Mouse (Mus musculus) stomach, embryonic 14.5 days (tissue): Measurements from ENCODE around the gene Ppfia1. TPM values are rescaled to one million over a fixed set of nuclear protein-coding genes. Genes with fewer than 3 reads are reported as not detected.

Source experiments
- ATAC-seq: fragments of 200-750 bp; cut with Nextera tagmentation; 2 replicates; pipeline ENCODE4 v1.8.0; 2017; ENCODE audit warnings: low read depth, moderate TSS enrichment; ENCODE audit not compliant: insufficient number of reproducible peaks, insufficient read depth, low FRiP score
- H3K27ac ChIP-seq: fragments of 300-500 bp; sonication (generic); 2 replicates; pipeline ENCODE4 v1.5.1; 2014; ENCODE audit warnings: mild to moderate bottlenecking, low read length, moderate library complexity, mixed read lengths
- H3K27me3 ChIP-seq: fragments of 300-500 bp; sonication (generic); 2 replicates; pipeline ENCODE4 v1.6.1; 2014; ENCODE audit warnings: low read length, control low read depth, mixed read lengths; ENCODE audit not compliant: control insufficient read depth, insufficient read depth
- H3K36me3 ChIP-seq: fragments of 300-500 bp; sonication (generic); 2 replicates; pipeline ENCODE4 v1.6.1; 2014; ENCODE audit warnings: mild to moderate bottlenecking, control low read depth, low read length, moderate library complexity, mixed read lengths; ENCODE audit not compliant: control insufficient read depth, insufficient read depth
- H3K4me1 ChIP-seq: fragments of 300-500 bp; sonication (generic); 2 replicates; pipeline ENCODE4 v1.6.1; 2014; ENCODE audit warnings: low read length, control low read depth, mixed read lengths; ENCODE audit not compliant: control insufficient read depth, insufficient read depth
- H3K4me2 ChIP-seq: fragments of 300-500 bp; sonication (generic); replicated peaks from 2 replicates; pipeline ENCODE4 v1.6.1; 2014; ENCODE audit warnings: low read depth, low read length, control low read depth
- H3K4me3 ChIP-seq: fragments of 300-500 bp; sonication (generic); 2 replicates; pipeline ENCODE4 v1.5.1; 2014; ENCODE audit warnings: low read depth, low read length, control low read depth
- H3K9ac ChIP-seq: fragments of 300-500 bp; sonication (generic); replicated peaks from 2 replicates; pipeline ENCODE4 v1.6.1; 2014; ENCODE audit warnings: low read depth, mild to moderate bottlenecking, control low read depth, low read length, moderate library complexity, mixed read lengths
- H3K9me3 ChIP-seq: fragments of 300-500 bp; sonication (generic); 2 replicates; pipeline ENCODE4 v1.6.1; 2016; ENCODE audit warnings: low read depth, low read length, control low read depth; ENCODE audit not compliant: control insufficient read depth
- WGBS: fragments of 180-500 bp; shearing (Covaris S2); extraction: QIAGEN DNeasy Blood & Tissue Kit; methylation state at CpG from one replicate; pipeline ENCODE4 v1.1.7; 2014; 5-methylcytosine and 5-hydroxymethylcytosine counted together
- polyA plus RNA-seq: library from polyadenylated mRNA; unstranded; fragments of >200 nt; fragmentation: Nextera tagmentation; extraction: Ambion mirVana; gene quantifications from 2 replicates; pipeline ENCODE4 v1.2.1, GENCODE M21; 2014

Ppfia1 gene
- polyA plus RNA-seq, 1 experiment from 2014 or later = 40.1 TPM

DNA sequence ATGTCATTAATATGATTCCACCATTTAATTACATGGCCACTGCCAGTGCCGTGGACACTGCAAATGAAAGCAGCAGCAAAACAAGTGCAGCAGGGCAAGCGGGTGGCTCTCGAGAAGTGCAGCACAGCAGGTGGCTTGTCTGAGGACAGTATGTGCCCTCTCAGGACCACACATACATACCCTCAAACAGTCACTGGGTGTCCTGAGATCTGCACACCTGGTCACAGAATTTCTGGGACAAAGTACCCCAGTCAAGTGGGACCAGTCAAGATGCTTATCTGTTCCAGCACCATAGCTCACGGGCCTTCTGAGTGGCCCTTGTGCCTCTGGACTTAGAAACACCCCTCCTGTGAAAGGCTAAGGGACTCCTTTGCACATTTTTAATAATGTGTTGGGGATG is 49.6 kb downstream of the Ppfia1 start:
- no peak for ATAC-seq
- Histone ChIP-seq H3K9me3 (no peaks in the 10 kb centered on the region), H3K36me3 (peaks cover 65% of the 10 kb centered on the region), H3K9ac (no peak overlapping the region), H3K27ac (no peak overlapping the region), H3K4me3 (no peak overlapping the region), H3K27me3 (no peaks in the 10 kb centered on the region), H3K4me2 (no peak overlapping the region), H3K4me1 (no peaks in the 10 kb centered on the region)
- 90% methylated on average over 4 of the region's 4 CpGs for WGBS

GRCm38 (mm10) chr7:144492931-144493330 is 60.6 kb downstream of the Ppfia1 start:
- Histone ChIP-seq H3K4me1 (no peaks in the 10 kb centered on the region), H3K27ac (no peak overlapping the region), H3K4me2 (no peak overlapping the region), H3K9ac (no peak overlapping the region), H3K36me3 (peaks cover 45% of the 10 kb centered on the region), H3K27me3 (no peaks in the 10 kb centered on the region), H3K9me3 (no peaks in the 10 kb centered on the region), H3K4me3 (no peak overlapping the region)
- 77% methylated on average over 1 of the region's 1 CpGs for WGBS
- 0 out of 2 replicates have a peak, but pooled peaks have one; percentile 14 for ATAC-seq

- Histone ChIP-seq H3K4me1 (no peaks in the 10 kb centered on the region), H3K27me3 (no peaks in the 10 kb centered on the region), H3K9me3 (no peaks in the 10 kb centered on the region), H3K4me3 (no peak overlapping the region), H3K27ac (no peak overlapping the region), H3K4me2 (no peak overlapping the region), H3K36me3 (peaks cover 35% of the 10 kb centered on the region), H3K9ac (no peak overlapping the region)
- WGBS = 82% methylated on average over 8 of the region's 8 CpGs
- ATAC-seq = no peak
Measured at GRCm38 (mm10) chr7:144490201-144490873, 63.2 kb downstream of the Ppfia1 start.

- no peak overlapping the region for H3K27ac ChIP-seq
- H3K27me3 ChIP-seq = no peaks in the 10 kb centered on the region
- no peak overlapping the region for H3K4me3 ChIP-seq
- no peak overlapping the region for H3K4me2 ChIP-seq
- H3K9me3 ChIP-seq = no peaks in the 10 kb centered on the region
- no peaks in the 10 kb centered on the region for H3K4me1 ChIP-seq
- peaks cover 46% of the 10 kb centered on the region for H3K36me3 ChIP-seq
- 82% methylated on average over 6 of the region's 6 CpGs for WGBS
- ATAC-seq = no peak; the same call in 1 of the 2 replicates
- H3K9ac ChIP-seq = no peak overlapping the region
Measured at GRCm38 (mm10) chr7:144489067-144489774, 64.3 kb downstream of the Ppfia1 start.

DNA sequence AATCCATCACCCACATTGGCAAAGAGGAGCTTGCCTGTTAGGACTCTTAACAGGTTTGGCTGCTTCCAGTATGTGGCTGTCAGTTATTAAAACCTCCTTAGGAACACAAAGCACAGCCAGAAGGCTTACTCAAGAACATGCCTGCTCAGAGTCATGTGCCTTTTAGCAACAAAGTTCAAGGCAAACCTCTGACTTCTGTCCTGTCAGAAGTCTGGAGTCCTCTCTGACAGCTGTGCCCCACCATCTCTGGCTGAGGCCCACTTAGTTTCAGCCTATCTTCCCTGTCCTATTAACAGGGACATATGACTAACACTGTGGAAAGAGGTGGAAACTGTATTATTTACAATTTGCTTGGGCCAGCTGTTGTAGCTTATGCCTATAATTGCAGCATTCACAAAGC is 73.2 kb downstream of the Ppfia1 start:
- H3K9me3 ChIP-seq = no peaks in the 10 kb centered on the region
- H3K4me1 ChIP-seq = no peaks in the 10 kb centered on the region
- H3K36me3 ChIP-seq = peaks cover 60% of the 10 kb centered on the region
- no peak overlapping the region for H3K9ac ChIP-seq
- H3K27ac ChIP-seq = no peak overlapping the region
- H3K27me3 ChIP-seq = no peaks in the 10 kb centered on the region
- ATAC-seq = no peak
- H3K4me3 ChIP-seq = no peak overlapping the region
- H3K4me2 ChIP-seq = no peak overlapping the region

GRCm38 (mm10) chr7:144479569-144479968 is 74.0 kb downstream of the Ppfia1 start:
- ATAC-seq = no peak
- H3K4me3 ChIP-seq = no peak overlapping the region
- no peaks in the 10 kb centered on the region for H3K9me3 ChIP-seq
- no peaks in the 10 kb centered on the region for H3K27me3 ChIP-seq
- no peaks in the 10 kb centered on the region for H3K4me1 ChIP-seq
- H3K4me2 ChIP-seq = no peak overlapping the region
- H3K36me3 ChIP-seq = peaks cover 53% of the 10 kb centered on the region
- 95% methylated on average over 1 of the region's 1 CpGs for WGBS
- no peak overlapping the region for H3K9ac ChIP-seq
- no peak overlapping the region for H3K27ac ChIP-seq

DNA sequence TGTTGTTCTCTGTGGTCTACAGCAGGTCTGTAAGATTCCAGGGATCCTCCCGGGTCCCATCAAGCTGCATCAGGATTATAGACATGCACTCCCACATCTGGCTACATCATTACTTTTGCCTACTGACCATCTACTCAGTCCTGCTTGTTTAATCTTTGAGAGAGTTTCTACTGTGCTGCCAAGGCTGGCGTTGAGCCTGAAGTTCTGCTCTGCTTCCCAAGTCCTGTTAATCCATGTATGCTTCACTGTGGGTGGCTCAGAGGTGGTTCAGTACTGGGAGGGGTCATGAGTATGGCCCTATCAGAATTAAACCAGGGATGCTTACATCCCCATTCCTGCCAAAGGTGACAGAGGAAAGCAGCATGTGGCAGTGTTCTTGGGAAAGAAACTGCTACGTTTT is 77.8 kb downstream of the Ppfia1 start:
- Histone ChIP-seq H3K4me3 (no peak overlapping the region), H3K27me3 (no peaks in the 10 kb centered on the region), H3K36me3 (peaks cover 23% of the 10 kb centered on the region), H3K27ac (no peak overlapping the region), H3K4me1 (0 out of 2 replicates have a peak, but pooled peaks cover 3% of the 10 kb centered on the region), H3K4me2 (no peak overlapping the region), H3K9ac (no peak overlapping the region), H3K9me3 (no peaks in the 10 kb centered on the region)
- ATAC-seq = no peak
- 85% methylated on average over 3 of the region's 3 CpGs for WGBS

DNA sequence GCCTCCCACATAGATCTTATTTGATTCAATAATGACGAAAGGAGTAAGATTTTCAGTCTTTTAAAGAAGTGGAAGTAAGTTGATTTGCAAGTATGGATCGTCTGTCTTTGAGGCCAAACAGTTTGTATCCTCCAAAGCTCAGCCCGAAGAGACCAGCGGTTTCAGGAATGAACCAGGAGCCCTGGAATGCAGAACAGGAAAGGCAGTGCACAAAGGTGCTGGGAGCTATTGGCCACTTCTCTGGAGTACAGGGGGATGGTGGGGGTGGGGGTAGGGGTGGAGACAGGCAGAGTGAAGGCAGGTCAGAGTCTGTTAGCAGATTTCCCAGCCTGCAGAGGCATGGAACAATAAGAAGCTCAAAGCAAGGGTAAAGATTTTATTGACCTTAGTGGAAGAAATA is 80.0 kb downstream of the Ppfia1 start:
- Histone ChIP-seq H3K9me3 (no peaks in the 10 kb centered on the region), H3K4me2 (no peak overlapping the region), H3K9ac (no peak overlapping the region), H3K36me3 (peaks cover 8% of the 10 kb centered on the region; the same call in 1 of the 2 replicates), H3K4me1 (peaks cover 8% of the 10 kb centered on the region; the same call in 1 of the 2 replicates), H3K4me3 (no peak overlapping the region), H3K27me3 (no peaks in the 10 kb centered on the region), H3K27ac (no peak overlapping the region)
- WGBS = 49% methylated on average over 4 of the region's 4 CpGs
- ATAC-seq = no peak
